Mouse (Mus musculus): ENCODE data around the gene Nob1. TPM values are rescaled to one million over a fixed set of nuclear protein-coding genes. Genes with fewer than 3 reads are reported as not detected.

The Nob1 gene
- polyA plus RNA-seq, 1 experiment, result 52.2 TPM

GRCm38 (mm10) chr8:107404057-107404456 lies 20.8 kb downstream of the Nob1 start:
- no peaks in the 10 kb centered on the region for H3K36me3 ChIP-seq (ENCODE audit: control insufficient read depth, insufficient read depth, low read length)
- no peak overlapping the region for H3K27ac ChIP-seq (ENCODE audit: control insufficient read depth, insufficient read depth, low read length)
- no peak overlapping the region for H3K4me3 ChIP-seq (ENCODE audit: control insufficient read depth, insufficient read depth, low read length)
- WGBS, result 90% methylated on average over 4 of the region's 4 CpGs
- TF ChIP-seq CTCF (IDR thresholded peaks at IDR 0.05; ENCODE audit: borderline replicate concordance, control insufficient read depth, extremely low read depth, insufficient read depth, low read length, poor library complexity) (no peak), POLR2A (IDR thresholded peaks at IDR 0.05; ENCODE audit: control insufficient read depth, extremely low read depth, insufficient read depth, low read length, poor library complexity) (no peak)
- H3K27me3 ChIP-seq (ENCODE audit: control insufficient read depth, insufficient read depth, low read length), result no peaks in the 10 kb centered on the region
- peaks cover 11% of the 10 kb centered on the region for H3K4me1 ChIP-seq (replicated peaks; ENCODE audit: control insufficient read depth, insufficient read depth, low read length)
- no peak for DNase-seq

GRCm38 (mm10) chr8:107403038-107403781 lies 21.6 kb downstream of the Nob1 start, which contains the start of gene Nqo1:
Nqo1 (minus strand) TSS chr8:107403206.
- no peak within 1 kb of the TSS for H3K27ac ChIP-seq (ENCODE audit: control insufficient read depth, insufficient read depth, low read length)
- no peaks in the 10 kb centered on the region for H3K27me3 ChIP-seq (ENCODE audit: control insufficient read depth, insufficient read depth, low read length)
- no peaks in the 10 kb centered on the region for H3K36me3 ChIP-seq (ENCODE audit: control insufficient read depth, insufficient read depth, low read length)
- TF ChIP-seq CTCF (IDR thresholded peaks at IDR 0.05; ENCODE audit: borderline replicate concordance, control insufficient read depth, extremely low read depth, insufficient read depth, low read length, poor library complexity) (no peak), POLR2A (IDR thresholded peaks at IDR 0.05; ENCODE audit: control insufficient read depth, extremely low read depth, insufficient read depth, low read length, poor library complexity) (no peak)
- peaks cover 11% of the 10 kb centered on the region for H3K4me1 ChIP-seq (replicated peaks; ENCODE audit: control insufficient read depth, insufficient read depth, low read length)
- WGBS, result 5% methylated on average over 22 of the region's 22 CpGs
- 0 out of 2 replicates have a peak within 1 kb of the TSS, but pooled peaks have one; percentile 5 for H3K4me3 ChIP-seq (ENCODE audit: control insufficient read depth, insufficient read depth, low read length)
- DNase-seq, result peak; percentile 53

- H3K4me3 ChIP-seq (ENCODE audit: control insufficient read depth, insufficient read depth, low read length), result no peak overlapping the region
These were observed 23.0 kb downstream of the Nob1 start for GRCm38 (mm10) chr8:107401866-107402265.

GRCm38 (mm10) chr8:107399495-107399894 lies 25.4 kb downstream of the Nob1 start:
- Histone ChIP-seq H3K27me3 (ENCODE audit: control insufficient read depth, insufficient read depth, low read length) (no peaks in the 10 kb centered on the region), H3K27ac (ENCODE audit: control insufficient read depth, insufficient read depth, low read length) (no peak overlapping the region), H3K4me3 (ENCODE audit: control insufficient read depth, insufficient read depth, low read length) (no peak overlapping the region), H3K4me1 (replicated peaks; ENCODE audit: control insufficient read depth, insufficient read depth, low read length) (peaks cover 11% of the 10 kb centered on the region), H3K36me3 (ENCODE audit: control insufficient read depth, insufficient read depth, low read length) (no peaks in the 10 kb centered on the region)
- DNase-seq, result no peak
- WGBS, result 83% methylated on average over 9 of the region's 9 CpGs
- TF ChIP-seq POLR2A (IDR thresholded peaks at IDR 0.05; ENCODE audit: control insufficient read depth, extremely low read depth, insufficient read depth, low read length, poor library complexity) (no peak), CTCF (IDR thresholded peaks at IDR 0.05; ENCODE audit: borderline replicate concordance, control insufficient read depth, extremely low read depth, insufficient read depth, low read length, poor library complexity) (no peak)

More at GRCm38 (mm10) chr8:107401866-107402265, 23.0 kb downstream of the Nob1 start:
- 93% methylated on average over 5 of the region's 5 CpGs for WGBS
- TF ChIP-seq POLR2A (IDR thresholded peaks at IDR 0.05; ENCODE audit: control insufficient read depth, extremely low read depth, insufficient read depth, low read length, poor library complexity) (no peak), CTCF (IDR thresholded peaks at IDR 0.05; ENCODE audit: borderline replicate concordance, control insufficient read depth, extremely low read depth, insufficient read depth, low read length, poor library complexity) (no peak)
- no peaks in the 10 kb centered on the region for H3K36me3 ChIP-seq (ENCODE audit: control insufficient read depth, insufficient read depth, low read length)
- H3K27me3 ChIP-seq (ENCODE audit: control insufficient read depth, insufficient read depth, low read length), result no peaks in the 10 kb centered on the region
- no peak for DNase-seq
- no peak overlapping the region for H3K27ac ChIP-seq (ENCODE audit: control insufficient read depth, insufficient read depth, low read length)
- H3K4me1 ChIP-seq (replicated peaks; ENCODE audit: control insufficient read depth, insufficient read depth, low read length), result peaks cover 11% of the 10 kb centered on the region

GRCm38 (mm10) chr8:107397665-107398064 lies 27.2 kb downstream of the Nob1 start:
- Histone ChIP-seq H3K27me3 (ENCODE audit: control insufficient read depth, insufficient read depth, low read length) (no peaks in the 10 kb centered on the region), H3K27ac (ENCODE audit: control insufficient read depth, insufficient read depth, low read length) (no peak overlapping the region), H3K4me1 (replicated peaks; ENCODE audit: control insufficient read depth, insufficient read depth, low read length) (peaks cover under 1% of the 10 kb centered on the region), H3K4me3 (ENCODE audit: control insufficient read depth, insufficient read depth, low read length) (no peak overlapping the region), H3K36me3 (ENCODE audit: control insufficient read depth, insufficient read depth, low read length) (no peaks in the 10 kb centered on the region)
- no peak for TF ChIP-seq CTCF (IDR thresholded peaks at IDR 0.05; ENCODE audit: borderline replicate concordance, control insufficient read depth, extremely low read depth, insufficient read depth, low read length, poor library complexity)
- TF ChIP-seq POLR2A (IDR thresholded peaks at IDR 0.05; ENCODE audit: control insufficient read depth, extremely low read depth, insufficient read depth, low read length, poor library complexity), result no peak
- 89% methylated on average over 12 of the region's 12 CpGs for WGBS
- no peak for DNase-seq

GRCm38 (mm10) chr8:107396106-107396670 lies 28.7 kb downstream of the Nob1 start:
- no peak for TF ChIP-seq POLR2A (IDR thresholded peaks at IDR 0.05; ENCODE audit: control insufficient read depth, extremely low read depth, insufficient read depth, low read length, poor library complexity)
- TF ChIP-seq CTCF (IDR thresholded peaks at IDR 0.05; ENCODE audit: borderline replicate concordance, control insufficient read depth, extremely low read depth, insufficient read depth, low read length, poor library complexity), result no peak
- no peaks in the 10 kb centered on the region for H3K36me3 ChIP-seq (ENCODE audit: control insufficient read depth, insufficient read depth, low read length)
- 92% methylated on average over 10 of the region's 10 CpGs for WGBS
- no peak overlapping the region for H3K4me3 ChIP-seq (ENCODE audit: control insufficient read depth, insufficient read depth, low read length)
- H3K27ac ChIP-seq (ENCODE audit: control insufficient read depth, insufficient read depth, low read length), result no peak overlapping the region
- DNase-seq, result no peak
- H3K4me1 ChIP-seq (replicated peaks; ENCODE audit: control insufficient read depth, insufficient read depth, low read length), result 0 out of 2 replicates have a peak, but pooled peaks cover 2% of the 10 kb centered on the region
- H3K27me3 ChIP-seq (ENCODE audit: control insufficient read depth, insufficient read depth, low read length), result no peaks in the 10 kb centered on the region

Data from thymus, adult 2 months (tissue).